In genomic region chr5:132283741-132284140, GRCm38 (mm10) we compare ENCODE assay signal across 15 mouse cellular contexts.
"Had no signal": no experiment of that assay in that cellular context is flagged by ENCODE, and none has a peak within 500 bp of the region (broad histone marks: within the 10 kb centered on the region; RNA-seq: fewer than 3 reads in every experiment).

No protein-coding gene starts in this region.

- H3K4me1 ChIP-seq: liver, embryonic 13.5 days; midbrain, embryonic 15.5 days had no signal

- H3K4me3 ChIP-seq: layer of hippocampus, adult 2 months; left cerebral cortex, adult 2 months; liver, embryonic 13.5 days; midbrain, embryonic 12.5 days; midbrain, embryonic 15.5 days; neural tube, embryonic 12.5 days; neural tube, embryonic 15.5 days had no signal

- DNase-seq: kidney, adult 2 months; kidney, postnatal 25 days; layer of hippocampus, postnatal 36 days; liver, embryonic 13.5 days; lung, embryonic 14.5 days; right cerebral cortex, adult 18-20 months; right cerebral cortex, postnatal 25 days; thymus, adult 18-20 months; thymus, postnatal 36 days had no signal
